Mouse (Mus musculus) ES-E14 (cell line): ENCODE results near the gene Camsap1.

ENCODE experiments used
- CHD2 ChIP-seq: IDR thresholded peaks from 2 replicates; pipeline ENCODE4 v1.6.1; 2014; ENCODE audit warnings: mild to moderate bottlenecking, low read depth, low read length, inconsistent platforms
- HCFC1 ChIP-seq: IDR thresholded peaks from 2 replicates; pipeline ENCODE4 v1.6.1; 2012; ENCODE audit warnings: low read length, inconsistent platforms, borderline replicate concordance; ENCODE audit not compliant: insufficient read depth
- MAFK ChIP-seq: IDR thresholded peaks from 2 replicates; pipeline ENCODE4 v1.6.1; 2014; ENCODE audit warnings: mild to moderate bottlenecking, low read depth, low read length, inconsistent platforms; ENCODE audit not compliant: insufficient read depth
- ZC3H11A ChIP-seq: IDR thresholded peaks from 2 replicates; pipeline ENCODE4 v1.6.1; 2012; ENCODE audit warnings: low read depth, mild to moderate bottlenecking, inconsistent platforms, low read length, borderline replicate concordance
- ZNF384 ChIP-seq: IDR thresholded peaks from 2 replicates; pipeline ENCODE4 v1.6.1; 2012; ENCODE audit warnings: low read depth, low read length, inconsistent platforms

- no peak for TF ChIP-seq HCFC1
- TF ChIP-seq CHD2, result no peak
- no peak for TF ChIP-seq ZNF384
- no peak for TF ChIP-seq ZC3H11A
- no peak for TF ChIP-seq MAFK
Measured at GRCm38 (mm10) chr2:25879061-25879460, 104.0 kb downstream of the Camsap1 start.
